Mouse (Mus musculus) gastrocnemius, adult 8-10 months (tissue): Measurements from ENCODE around the gene Pcnp. TPM values are rescaled to one million over a fixed set of nuclear protein-coding genes. Genes with fewer than 3 reads are reported as not detected.
A peak's percentile ranks its signal among the peaks of the same experiment; 100 is the strongest.

ENCODE experiments used
- DNase-seq, 2 experiments: peaks; one replicate each; pipeline ENCODE4 v3.0.0; 2022; ENCODE audit warnings: low spot score in 2 of 2
- total RNA-seq, 4 experiments: library from RNA; stranded (reverse); gene quantifications; 2 replicates each; pipeline ENCODE4 v1.2.4; 2022

Pcnp gene
- total RNA-seq, 4 experiments from 2014 or later, result 54.8 to 66.4 (median 63.5) TPM

DNA sequence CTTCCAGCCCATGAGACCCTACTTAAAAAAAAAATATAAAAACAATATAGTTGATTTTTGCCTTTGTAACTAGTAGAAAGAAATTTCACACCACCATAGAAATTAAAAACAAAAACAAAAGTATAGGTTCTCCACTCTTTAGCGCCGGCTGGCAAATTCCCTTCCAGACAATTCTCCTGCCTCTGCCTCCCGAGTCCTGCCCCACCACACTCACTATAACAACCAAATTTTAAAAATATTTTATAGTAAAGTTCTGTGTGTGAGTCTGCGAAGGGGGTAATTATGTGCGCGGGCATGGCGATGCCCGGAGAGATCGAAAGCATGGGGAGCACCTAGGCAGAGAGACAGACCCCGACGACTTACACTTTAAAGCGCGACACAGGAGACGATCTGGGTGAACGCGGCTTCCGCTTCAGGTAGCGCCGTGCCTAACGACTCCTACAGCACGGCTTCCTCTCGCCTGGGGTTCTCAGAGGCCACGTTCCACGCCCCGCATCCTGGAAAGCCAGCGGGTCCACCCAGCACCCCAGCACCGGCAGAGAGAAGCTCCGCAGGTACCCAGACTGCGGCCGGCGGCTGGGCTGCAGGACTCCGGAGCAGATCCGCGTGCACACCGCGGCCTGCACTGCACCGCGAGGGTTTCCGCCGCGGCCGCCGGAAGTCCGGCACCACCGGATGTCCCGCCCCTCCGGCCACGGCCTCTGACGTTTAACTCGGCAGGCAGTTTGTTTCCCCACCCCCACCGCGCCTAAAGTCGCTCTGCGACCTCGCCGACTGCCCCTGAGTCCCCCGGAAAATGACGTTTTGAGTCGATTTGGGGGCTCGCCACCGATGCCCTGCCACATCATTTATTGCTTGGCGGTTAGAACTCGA lies 7.8 kb upstream of the Pcnp start, which contains the start of gene Trmt10c:
Trmt10c (minus strand) TSS at position 682 of the 873 bp plus-strand sequence.
- DNase-seq, result peak; percentile 85 to 90

DNA sequence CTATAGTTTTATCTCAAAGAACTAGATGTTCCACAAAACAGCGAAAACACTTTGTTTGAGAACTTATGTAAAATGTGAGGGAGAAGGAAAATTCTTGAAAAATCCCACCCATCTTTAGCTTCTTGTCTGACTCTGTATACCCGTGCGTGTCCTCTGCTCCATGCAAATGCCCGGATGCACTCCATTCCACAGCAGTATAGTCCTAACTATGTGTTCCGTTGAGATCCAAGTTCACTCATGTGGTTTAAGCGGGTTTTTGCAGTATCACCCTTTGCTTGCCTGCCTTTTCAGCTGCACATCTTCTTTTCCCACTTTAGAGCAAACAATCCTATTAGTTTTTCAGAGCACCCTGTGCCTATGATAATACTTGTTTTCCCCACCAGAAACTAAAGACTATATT lies 7.0 kb upstream of the Pcnp start:
- DNase-seq, result no peak

DNA sequence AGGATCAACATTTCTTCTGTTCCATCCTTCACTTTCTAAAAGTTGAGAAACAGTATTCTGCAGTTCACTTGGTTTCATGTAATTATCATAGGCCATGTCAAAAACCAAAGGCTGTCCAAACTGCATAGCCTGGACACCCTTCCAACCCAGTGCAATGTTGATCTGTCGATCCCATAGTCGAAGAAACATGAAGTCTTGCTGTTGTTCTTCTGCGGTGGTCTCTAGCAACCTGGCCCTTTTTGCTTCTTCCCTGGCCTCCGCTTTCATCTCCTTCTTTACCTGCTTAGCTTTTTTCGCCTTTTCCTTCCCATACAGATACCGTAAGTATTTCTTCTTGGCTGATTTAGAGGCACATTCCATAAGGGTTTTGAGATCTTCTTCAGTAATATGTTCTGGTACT lies 5.0 kb upstream of the Pcnp start:
- DNase-seq, result no peak

DNA sequence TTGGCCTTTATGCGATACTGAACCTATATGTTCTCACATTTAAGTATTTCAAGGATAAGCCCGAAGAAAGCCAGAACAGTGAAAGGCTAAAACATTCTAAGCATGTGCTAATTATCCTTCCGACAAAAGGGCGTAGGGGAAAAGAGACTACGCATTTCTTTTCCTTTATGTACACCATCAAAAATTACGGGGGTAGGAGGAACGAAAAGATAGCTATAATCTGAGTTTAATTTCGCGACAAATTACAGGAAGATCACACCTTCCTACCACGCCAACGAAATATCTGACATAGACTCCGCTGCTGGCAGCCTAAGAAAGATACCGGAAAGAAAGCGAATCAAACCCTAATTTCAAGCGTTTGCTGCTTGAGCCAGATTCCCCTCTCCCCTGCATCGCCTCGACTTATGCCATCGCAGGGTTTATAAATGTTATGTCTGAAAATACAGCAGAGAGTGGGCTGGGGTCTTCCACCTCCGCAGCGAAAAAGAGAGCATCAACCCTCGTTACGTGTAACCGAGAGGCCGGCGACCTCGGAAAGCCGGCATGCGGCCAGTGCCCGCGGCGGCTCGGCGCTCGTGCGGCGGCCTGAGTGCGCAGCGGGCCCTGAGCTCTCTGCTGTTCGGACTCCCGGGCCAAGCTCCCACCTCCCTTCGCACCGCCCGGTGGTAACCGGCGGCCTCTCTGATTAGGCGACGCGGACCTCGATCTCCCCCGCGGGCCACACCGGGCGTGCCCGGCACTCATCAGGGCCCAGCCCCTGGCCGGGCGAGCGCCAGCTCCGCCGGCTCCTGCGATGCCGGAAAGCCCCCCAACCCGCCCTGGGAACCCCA lies 602 bp downstream of the Pcnp start:
- DNase-seq, result peak; percentile 53

DNA sequence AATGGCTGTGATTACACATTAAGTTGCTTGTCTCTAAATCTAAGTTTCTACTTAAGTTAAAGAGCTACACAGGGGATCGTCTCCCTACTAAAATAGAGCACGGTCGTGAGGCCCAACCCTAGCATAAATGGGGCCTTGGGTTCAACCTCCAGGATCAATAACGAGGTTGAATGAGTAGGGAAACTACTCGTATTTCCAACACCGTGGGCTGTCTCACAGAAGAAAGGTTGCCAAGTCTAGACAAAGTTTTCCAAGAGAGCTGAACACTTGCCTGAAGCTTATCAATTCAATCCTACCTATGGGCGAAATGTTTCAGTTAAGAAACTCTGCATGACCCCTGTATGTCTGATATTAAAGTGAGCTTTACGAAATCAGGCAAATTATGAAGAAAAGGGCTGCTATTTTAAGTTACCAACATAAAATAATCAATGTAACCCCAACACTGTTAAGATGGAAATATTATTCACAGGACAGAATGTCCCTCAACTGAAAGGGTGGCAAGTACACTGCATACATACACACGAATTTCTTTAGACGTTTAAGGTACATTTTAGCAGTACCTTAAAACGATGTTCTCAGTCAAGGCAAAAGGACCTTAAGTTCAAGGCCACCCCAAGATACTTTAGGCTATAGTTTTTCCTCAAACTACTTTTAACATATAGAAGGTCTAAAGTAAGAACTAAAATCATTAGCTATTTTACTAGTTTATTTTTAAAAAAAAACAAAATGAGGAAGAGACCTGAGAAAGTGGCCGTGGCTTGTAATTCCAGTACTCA lies 1.5 kb downstream of the Pcnp start:
- no peak for DNase-seq

DNA sequence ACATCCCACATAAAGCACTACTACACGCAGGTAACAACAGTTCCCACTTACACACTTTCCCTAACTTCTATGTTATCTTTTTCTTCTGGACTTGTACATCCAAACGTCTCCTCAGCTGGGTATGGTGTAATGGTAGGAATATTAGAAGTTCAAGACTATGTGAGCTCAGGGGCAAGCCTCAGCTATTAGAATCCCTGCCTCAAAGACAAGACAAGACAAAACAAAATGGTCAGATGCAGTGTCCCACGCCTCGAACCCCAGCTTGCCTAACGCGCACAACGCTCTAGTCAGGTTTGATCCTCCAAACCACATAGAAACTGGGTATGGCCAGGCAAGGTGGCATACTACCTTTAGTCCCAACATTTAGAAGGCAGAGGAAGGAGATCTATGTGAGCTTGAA lies 9.9 kb downstream of the Pcnp start:
- no peak for DNase-seq

DNA sequence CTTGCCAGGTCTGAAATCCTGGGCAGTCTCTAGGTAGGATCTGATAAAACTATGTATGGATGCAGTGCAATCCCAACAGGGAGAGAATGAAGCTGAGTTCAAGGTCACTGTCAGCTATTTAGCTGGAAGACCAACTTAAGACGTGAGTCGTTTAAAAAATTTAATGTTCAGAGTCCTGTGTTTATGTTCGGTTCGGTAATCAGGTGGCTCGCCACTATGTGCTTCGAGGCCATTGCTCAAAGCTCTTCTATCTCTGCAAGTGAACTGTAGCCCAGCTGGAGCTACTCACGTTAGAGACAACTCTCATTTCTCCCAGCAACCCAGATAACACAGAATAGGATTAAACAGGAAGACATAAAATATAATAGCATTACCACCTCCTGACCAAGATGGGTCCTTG lies 15.5 kb downstream of the Pcnp start:
- DNase-seq, result no peak

DNA sequence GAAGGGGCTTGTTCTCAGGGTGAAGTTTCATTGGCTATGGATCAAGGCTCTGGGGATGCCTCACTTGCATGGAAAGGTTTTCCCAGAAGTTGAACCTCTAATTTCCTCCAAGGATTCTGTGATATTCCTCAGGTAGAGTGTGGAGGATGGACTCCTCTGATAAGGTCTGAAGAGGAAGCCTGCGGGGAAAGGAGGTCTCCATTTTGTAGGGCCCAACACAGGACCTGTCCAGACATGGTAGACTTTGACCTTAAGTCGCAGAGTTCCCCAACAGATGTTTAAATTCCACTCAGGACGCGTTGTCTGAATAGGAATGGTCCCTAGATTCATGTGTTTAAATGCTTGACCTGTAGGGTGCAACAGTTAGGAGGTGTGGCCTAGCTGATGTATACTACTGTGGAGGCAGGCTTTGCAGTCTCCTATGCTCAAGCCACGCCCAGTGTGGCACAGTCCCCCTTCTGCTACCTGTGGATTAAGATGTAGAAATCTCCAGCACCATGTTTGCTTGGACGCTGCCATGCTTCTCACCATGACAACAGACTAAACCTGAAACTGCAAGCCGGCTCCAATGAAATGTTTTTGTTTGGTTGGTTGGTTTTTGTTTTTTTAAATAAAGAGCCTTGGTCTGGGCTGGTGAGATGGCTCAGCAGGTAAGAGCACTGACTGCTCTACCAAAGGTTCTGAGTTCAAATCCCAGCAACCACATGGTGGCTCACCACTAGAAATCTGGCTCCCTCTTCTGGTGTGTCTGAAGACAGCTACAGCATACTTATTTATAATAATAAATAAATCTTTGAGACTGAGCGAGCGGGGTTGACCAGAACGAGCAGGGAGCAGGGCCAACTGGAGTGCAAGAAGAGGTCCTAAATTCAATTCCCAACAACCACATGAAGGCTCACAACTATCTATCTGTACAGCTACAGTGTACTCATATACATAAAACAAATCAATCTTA lies 16.5 kb downstream of the Pcnp start:
- no peak for DNase-seq

DNA sequence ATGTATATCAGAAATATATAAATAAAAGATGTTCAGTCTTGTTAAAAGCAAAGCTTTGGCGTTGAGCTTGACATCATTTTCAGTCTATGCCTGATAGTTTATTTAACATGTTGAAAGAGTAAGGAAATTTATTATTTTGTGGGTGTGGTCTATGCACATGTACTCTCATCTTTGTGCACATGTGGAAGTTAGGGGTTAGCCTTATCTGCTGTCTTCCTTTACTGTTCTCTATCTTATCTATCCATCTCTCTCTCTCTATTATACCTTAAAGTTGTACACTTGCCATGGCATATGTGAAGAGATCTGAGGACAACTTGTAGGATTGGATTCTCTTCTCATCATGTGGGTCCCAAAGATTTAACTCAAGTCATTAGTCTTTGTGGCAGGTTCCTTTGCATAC lies 20.7 kb downstream of the Pcnp start:
- no peak for DNase-seq

DNA sequence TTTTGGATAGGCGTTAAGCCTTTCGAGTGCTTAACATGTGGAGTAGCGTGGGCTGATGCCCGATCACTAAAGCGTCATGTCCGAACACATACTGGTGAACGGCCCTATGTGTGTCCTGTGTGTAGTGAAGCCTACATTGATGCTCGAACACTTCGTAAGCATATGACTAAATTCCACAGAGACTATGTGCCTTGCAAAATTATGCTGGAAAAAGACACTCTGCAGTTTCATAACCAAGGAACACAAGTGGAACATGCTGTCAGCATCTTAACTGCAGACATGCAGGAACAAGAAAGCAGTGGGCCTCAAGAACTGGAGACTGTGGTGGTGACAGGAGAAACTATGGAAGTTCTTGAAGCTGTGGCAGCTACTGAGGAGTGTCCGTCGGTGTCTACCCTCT lies 22.7 kb downstream of the Pcnp start:
- no peak for DNase-seq

DNA sequence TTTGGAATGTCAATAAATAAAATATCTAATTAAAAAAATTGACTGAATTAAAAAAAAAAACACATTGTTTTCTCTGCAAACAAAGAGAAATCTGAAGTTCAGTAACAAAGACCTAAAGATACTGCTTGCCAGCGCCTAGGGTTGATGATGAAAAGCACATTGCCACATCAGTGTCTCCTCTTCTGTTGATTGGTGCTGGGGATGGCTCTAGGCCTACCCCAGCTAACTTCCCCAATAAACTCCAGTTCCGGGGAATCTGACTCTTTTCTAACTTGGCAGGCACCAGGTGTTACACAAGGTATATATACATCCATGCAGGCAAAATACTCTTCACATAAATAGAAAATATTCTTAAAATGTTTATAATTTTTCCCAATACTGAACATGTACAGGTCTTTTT lies 35.3 kb downstream of the Pcnp start:
- DNase-seq, result no peak

DNA sequence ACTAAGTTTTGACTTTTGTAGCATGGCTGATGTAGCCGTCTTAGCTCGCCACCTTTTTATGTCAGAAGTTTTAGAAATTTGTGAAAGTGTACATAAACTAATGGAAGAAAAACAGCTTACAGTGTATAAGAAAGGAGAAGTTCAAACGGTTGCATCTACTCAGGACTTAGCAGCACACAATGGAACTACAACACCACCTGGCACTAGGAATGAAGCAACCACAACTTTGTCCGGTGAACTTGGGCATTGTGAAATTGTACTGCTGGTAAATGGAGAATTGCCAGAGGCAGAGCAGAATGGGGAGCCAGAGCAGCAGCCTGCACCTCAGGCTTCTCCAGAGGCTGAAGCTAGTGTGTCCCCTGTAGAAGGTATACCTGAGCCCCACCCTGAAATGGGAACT lies 39.2 kb downstream of the Pcnp start:
- no peak for DNase-seq

DNA sequence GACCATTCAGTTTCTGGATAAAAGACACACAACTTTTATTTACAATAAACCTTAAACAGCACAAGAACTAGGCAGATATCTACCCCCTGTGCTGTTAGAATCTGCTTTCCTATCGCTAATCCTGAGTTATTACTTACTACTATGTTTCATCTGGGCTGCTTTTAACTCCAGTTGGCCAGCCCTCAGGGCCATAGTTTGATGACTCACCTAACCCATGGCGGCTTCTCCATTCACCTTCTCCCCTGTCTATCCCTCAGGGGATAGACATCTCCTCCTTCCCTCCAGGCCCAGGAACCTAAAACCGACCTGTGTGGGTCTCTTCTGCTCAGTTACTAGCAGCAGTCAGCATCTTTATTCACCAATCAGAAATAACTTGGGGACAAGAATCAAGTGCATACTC lies 43.5 kb downstream of the Pcnp start:
- no peak for DNase-seq

DNA sequence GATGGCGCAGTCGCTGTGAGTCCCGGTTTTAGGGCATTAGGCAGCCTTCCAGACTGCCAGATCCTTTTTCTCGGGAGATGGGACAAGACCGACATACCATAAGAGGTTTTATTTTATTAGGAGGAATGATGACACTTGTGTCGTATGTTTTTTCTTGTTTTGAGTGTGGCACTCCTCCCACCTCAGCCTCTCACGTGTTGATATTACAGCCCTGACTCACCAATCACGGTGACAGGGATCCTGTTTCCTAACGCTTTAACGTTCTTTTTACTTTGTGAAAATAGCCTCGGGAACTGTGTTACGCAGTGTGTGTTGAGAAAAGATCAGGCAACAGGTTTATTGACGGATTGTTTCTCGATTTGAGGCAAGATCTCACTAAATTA lies 54.6 kb downstream of the Pcnp start:
- DNase-seq, result peak; percentile 15 to 29

DNA sequence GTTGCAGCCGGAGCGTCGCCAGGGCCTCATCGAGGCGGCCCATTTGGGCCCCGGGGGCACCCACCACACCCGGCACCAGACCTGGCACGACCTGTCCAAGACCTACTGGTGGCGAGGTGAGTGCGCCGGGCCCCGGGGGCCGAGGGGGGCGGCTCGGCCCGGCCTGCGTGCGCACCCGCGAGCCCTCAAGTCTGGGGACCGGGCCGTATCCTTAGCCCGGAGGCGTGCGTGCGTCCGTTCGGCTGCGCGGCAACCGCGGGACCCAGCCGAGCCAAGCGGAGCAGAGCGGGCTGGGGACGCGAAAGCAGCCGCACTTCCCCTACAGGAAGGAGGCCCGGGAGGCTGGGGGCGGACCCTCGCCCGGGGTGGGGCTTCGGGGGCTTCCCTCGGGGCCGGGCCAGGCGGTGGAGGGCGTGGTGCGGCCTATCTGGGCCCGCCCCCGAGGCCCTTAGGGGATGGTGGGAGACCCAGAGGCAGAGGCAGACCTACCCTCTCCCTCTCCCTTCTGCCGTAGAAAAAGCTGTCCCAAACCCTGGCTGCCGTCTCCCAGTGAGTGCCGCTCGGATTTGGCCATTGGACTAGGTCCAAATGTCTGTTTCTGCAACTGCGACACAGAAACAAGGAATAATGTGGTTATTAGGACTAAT lies 55.2 kb downstream of the Pcnp start:
- peak; percentile 87 to 91 for DNase-seq

DNA sequence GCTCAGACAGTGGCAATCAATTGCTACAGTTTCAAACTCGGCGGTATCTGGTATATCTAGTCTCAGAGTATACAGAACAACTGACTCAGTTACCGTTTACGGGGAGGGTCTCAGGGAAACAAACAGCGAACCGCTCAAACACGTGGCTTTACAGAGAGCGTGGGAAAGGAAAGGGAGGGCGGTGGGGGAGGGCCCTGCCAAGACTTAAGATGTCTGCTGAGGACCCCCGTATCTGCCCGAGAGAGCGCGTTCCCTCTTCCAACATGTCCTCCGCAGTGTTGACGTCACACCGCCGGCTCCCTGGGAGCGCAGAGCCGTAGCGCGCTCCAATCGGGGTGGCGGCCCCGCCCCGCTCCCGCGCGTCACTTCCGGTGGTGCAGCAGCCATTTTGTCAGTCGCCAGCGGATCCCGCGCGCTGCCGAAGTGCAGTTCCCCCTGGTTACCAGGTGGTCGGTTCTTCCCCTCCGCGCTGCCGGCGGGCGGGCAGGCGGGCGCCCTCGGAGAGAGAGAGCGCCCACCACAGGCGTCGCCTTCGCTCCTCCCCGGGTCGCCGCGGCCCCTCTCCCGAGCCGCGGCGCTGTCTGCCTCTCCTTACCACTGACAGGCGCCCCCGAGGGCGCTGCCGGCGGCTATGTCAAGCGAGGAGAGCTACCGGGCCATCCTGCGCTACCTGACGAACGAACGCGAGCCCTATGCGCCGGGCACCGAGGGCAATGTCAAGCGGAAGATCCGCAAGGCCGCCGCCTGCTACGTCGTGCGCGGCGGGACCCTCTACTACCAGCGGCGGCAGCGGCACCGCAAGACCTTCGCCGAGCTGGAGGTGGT lies 55.9 kb downstream of the Pcnp start, which contains the start of gene Zbtb11:
Zbtb11 (plus strand) TSS at position 453 of the 825 bp plus-strand sequence.
- DNase-seq, result peak; percentile 96 to 98

DNA sequence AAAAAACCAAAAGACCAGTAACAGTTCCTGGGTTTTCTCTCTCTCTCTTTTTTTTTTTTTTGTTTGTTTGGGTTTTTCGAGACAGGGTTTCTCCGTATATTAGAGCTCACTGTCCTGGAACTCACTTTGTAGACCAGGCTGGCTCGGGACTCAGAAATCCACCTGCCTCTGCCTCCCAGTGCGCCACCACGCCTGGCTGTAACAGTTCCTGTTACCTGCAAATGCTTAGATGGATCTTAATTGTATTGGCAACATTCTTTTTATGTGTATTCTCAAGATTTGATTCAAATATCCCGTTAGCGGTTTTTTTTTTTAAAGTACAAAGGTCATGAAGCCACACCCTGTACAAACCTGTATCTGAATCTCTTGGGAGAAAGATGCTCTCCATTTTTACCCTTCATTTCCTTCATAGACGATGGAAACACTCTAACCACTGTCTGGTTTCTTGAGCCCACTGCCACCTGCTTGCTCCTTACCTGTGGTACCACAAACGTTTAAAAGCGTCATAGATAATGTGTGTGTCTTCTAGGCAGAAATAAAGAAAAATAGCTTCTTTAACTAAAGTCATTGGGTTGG lies 56.8 kb downstream of the Pcnp start:
- DNase-seq, result no peak

DNA sequence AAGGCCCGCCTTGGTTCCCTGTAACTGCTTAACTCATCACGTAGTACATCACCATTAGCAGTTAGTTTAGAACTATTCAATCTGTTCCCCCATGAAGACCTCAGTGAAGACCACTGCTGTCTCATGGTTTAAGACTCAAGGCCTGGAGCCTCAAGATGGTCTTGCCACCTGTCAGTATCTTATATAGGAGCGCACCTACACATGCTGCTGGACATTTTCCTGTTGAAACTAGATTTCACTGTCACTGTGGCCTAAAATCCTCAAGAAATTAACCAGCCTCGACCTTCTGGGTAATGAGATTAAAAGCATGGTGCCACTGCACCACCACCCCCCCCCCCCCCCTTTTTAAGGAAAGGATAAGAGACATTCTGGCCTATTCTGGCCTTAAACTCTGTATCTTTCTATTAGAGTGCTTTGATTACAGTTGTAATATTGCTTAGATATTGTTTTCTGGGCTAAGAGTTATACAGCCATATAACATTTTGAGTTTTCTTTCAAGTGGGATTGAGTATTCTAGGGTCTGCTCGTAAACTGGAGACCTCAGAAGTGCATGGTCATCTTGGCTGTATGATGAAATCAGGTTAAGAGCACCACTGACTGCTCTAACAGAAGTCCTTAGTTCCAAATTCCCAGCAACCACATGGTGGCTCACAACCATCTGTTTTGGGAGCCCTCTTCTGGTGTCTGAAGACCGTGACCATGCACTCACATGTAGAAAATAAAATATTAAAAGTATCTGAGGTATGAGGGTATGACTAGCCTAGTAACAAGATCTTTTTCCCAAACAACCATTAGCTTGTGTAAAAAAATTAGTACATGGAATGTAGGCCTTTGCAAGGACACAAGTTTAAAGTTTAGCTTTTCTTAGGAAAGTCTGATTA lies 57.6 kb downstream of the Pcnp start:
- DNase-seq, result no peak
